Mouse (Mus musculus) ES-Bruce4 (cell line): ENCODE results near the gene Nup210. TPM values are rescaled to one million over a fixed set of nuclear protein-coding genes. Genes with fewer than 3 reads are reported as not detected.
A peak's percentile ranks its signal among the peaks of the same experiment; 100 is the strongest.

Source experiments
- H3K27ac ChIP-seq: 2 replicates; pipeline ENCODE4 v1.5.1; 2012; ENCODE audit warnings: low read length, inconsistent platforms; ENCODE audit not compliant: insufficient read depth
- H3K27me3 ChIP-seq: 2 replicates; pipeline ENCODE4 v1.6.1; 2012; ENCODE audit warnings: mild to moderate bottlenecking, low read length, inconsistent platforms; ENCODE audit not compliant: control insufficient read depth, poor library complexity, insufficient read depth, severe bottlenecking
- H3K36me3 ChIP-seq: 2 replicates; pipeline ENCODE4 v1.6.1; 2012; ENCODE audit warnings: inconsistent platforms, mild to moderate bottlenecking, low read length, moderate library complexity; ENCODE audit not compliant: control insufficient read depth, poor library complexity, insufficient read depth, severe bottlenecking
- H3K4me1 ChIP-seq: one replicate; pipeline ENCODE4 v1.8.1; 2011; ENCODE audit warnings: low read length; ENCODE audit not compliant: control insufficient read depth, insufficient read depth
- H3K4me3 ChIP-seq: 2 replicates; pipeline ENCODE4 v1.5.1; 2011; ENCODE audit warnings: low read depth, mild to moderate bottlenecking, low read length
- H3K9ac ChIP-seq: 2 replicates; pipeline ENCODE4 v1.6.1; 2012; ENCODE audit warnings: low read depth, mild to moderate bottlenecking, inconsistent platforms; ENCODE audit not compliant: poor library complexity, severe bottlenecking
- H3K9me3 ChIP-seq: replicated peaks from 2 replicates; pipeline ENCODE4 v1.6.1; 2012; ENCODE audit warnings: mild to moderate bottlenecking, low read length, inconsistent platforms; ENCODE audit not compliant: control insufficient read depth, poor library complexity, insufficient read depth, severe bottlenecking
- CTCF ChIP-seq: IDR thresholded peaks from one replicate; pipeline ENCODE4 v1.8.1; 2011; ENCODE audit warnings: low read depth, low read length
- EP300 ChIP-seq: IDR thresholded peaks from 2 replicates; pipeline ENCODE4 v1.6.1; 2011; ENCODE audit warnings: low read depth, low read length; ENCODE audit not compliant: insufficient read depth
- POLR2A ChIP-seq: IDR thresholded peaks from one replicate; pipeline ENCODE4 v1.8.1; 2011; ENCODE audit warnings: low read length; ENCODE audit not compliant: insufficient read depth
- polyA plus RNA-seq: library from polyadenylated mRNA; stranded (reverse); fragments of >200 nt; gene quantifications from 2 replicates; pipeline ENCODE4 v1.2.4, GENCODE M21; 2011; ENCODE audit warnings: low read depth; ENCODE audit not compliant: missing spikeins, insufficient read depth, insufficient read length

Nup210 gene
- 36.3 and 46.8 TPM in 2 replicates for polyA plus RNA-seq

GRCm38 (mm10) chr6:91116244-91117145 is at the start of gene Nup210:
Gene Nup210, minus strand, starts transcription at chr6:91116829.
- H3K36me3 ChIP-seq = no peaks in the 10 kb centered on the region
- peak within 1 kb of the TSS; percentile 75 for H3K4me3 ChIP-seq
- no peak within 1 kb of the TSS for H3K27ac ChIP-seq
- peaks cover 2% of the 10 kb centered on the region for H3K4me1 ChIP-seq
- TF ChIP-seq POLR2A (no peak), CTCF (no peak), EP300 (no peak)
- H3K9ac ChIP-seq = peak within 1 kb of the TSS; percentile 85
- H3K27me3 ChIP-seq = no peaks in the 10 kb centered on the region
- H3K9me3 ChIP-seq = no peaks in the 10 kb centered on the region

DNA sequence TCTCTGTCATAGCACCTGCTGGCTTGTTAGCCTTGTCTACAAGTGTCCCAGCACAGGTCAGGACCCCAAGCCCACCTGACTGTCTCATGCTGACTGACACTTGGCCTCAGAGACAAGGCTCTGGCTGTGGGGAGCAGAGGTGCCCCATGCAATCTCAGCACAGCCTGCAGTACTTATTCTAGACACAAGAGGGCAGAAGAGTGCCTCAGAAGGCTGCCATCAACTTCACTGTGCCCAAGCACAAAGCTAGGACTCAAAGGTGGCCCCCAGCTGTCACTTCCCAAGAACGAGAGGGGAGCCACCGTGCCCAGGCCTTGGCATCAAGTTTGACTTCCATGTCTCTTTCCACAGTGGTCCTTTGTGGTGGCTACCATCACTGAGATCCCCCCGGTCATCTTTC is 48.6 kb upstream of the Nup210 start:
- H3K9me3 ChIP-seq = no peaks in the 10 kb centered on the region
- H3K9ac ChIP-seq = no peak overlapping the region
- TF ChIP-seq POLR2A = no peak
- peak; percentile 78 for TF ChIP-seq CTCF
- TF ChIP-seq EP300 = 0 out of 2 replicates have a peak, but pooled peaks have one; percentile 2
- H3K4me3 ChIP-seq = no peak overlapping the region
- H3K27ac ChIP-seq = no peak overlapping the region
- no peaks in the 10 kb centered on the region for H3K36me3 ChIP-seq
- no peaks in the 10 kb centered on the region for H3K27me3 ChIP-seq
- H3K4me1 ChIP-seq = no peaks in the 10 kb centered on the region

- Histone ChIP-seq H3K36me3 (no peaks in the 10 kb centered on the region), H3K9me3 (no peaks in the 10 kb centered on the region), H3K4me3 (no peak overlapping the region), H3K27me3 (no peaks in the 10 kb centered on the region), H3K27ac (no peak overlapping the region), H3K9ac (no peak overlapping the region), H3K4me1 (no peaks in the 10 kb centered on the region)
- TF ChIP-seq CTCF = no peak
- no peak for TF ChIP-seq EP300
- no peak for TF ChIP-seq POLR2A
Measured at GRCm38 (mm10) chr6:91164584-91164983, 48.0 kb upstream of the Nup210 start.

GRCm38 (mm10) chr6:91163195-91163911 is 46.7 kb upstream of the Nup210 start:
- H3K4me1 ChIP-seq = no peaks in the 10 kb centered on the region
- H3K36me3 ChIP-seq = no peaks in the 10 kb centered on the region
- H3K9me3 ChIP-seq = no peaks in the 10 kb centered on the region
- no peak overlapping the region for H3K4me3 ChIP-seq
- H3K9ac ChIP-seq = no peak overlapping the region
- no peak overlapping the region for H3K27ac ChIP-seq
- no peak for TF ChIP-seq CTCF
- TF ChIP-seq POLR2A = no peak
- no peak for TF ChIP-seq EP300
- H3K27me3 ChIP-seq = no peaks in the 10 kb centered on the region

DNA sequence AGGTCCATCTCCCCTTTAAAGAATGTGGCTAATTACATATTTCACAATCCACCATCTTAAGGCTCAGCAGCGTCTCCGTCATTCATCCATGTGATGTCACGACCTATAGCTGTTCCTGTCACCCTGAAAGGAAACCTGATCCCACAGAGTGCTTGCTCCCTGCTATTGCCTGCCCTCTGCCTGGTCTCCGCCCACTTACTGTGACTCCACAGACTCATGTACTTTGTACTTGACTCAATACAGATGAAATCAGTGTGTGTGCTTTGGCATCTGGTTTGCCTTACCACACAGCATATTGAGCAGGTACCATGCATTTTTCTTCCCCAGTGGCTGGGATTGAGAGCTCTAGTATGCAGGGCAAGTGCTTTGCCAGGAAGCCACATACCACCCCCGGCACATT is 45.7 kb upstream of the Nup210 start:
- H3K9ac ChIP-seq = no peak overlapping the region
- no peaks in the 10 kb centered on the region for H3K4me1 ChIP-seq
- no peaks in the 10 kb centered on the region for H3K36me3 ChIP-seq
- no peak for TF ChIP-seq EP300
- no peak for TF ChIP-seq CTCF
- TF ChIP-seq POLR2A = no peak
- no peak overlapping the region for H3K4me3 ChIP-seq
- H3K27me3 ChIP-seq = no peaks in the 10 kb centered on the region
- H3K9me3 ChIP-seq = no peaks in the 10 kb centered on the region
- no peak overlapping the region for H3K27ac ChIP-seq
